Mouse (Mus musculus) MEL (cell line): ENCODE measurements around the gene Elmod3. TPM values are rescaled to one million over a fixed set of nuclear protein-coding genes. Genes with fewer than 3 reads are reported as not detected.
A peak's percentile ranks its signal among the peaks of the same experiment; 100 is the strongest.

Experiments
- DNase-seq: peaks from one replicate; pipeline ENCODE4 v3.0.0; 2011; ENCODE audit warnings: low read depth, low spot score
- H3K27ac ChIP-seq: 2 replicates; pipeline ENCODE4 v1.5.1; 2012; ENCODE audit warnings: low read depth, mild to moderate bottlenecking, control low read depth, low read length, moderate library complexity; ENCODE audit not compliant: control insufficient read depth
- H3K27me3 ChIP-seq, 2 experiments: fragments of 150-350 bp in 1 of 2; sonication (generic) in 1 of 2; 2 replicates each; pipeline ENCODE4 v1.6.1; 2012; ENCODE audit warnings: low read length in 2 of 2, mild to moderate bottlenecking in 2 of 2, improper control_type of control experiment in 1 of 2, moderate library complexity in 1 of 2; ENCODE audit not compliant: insufficient read depth in 2 of 2, control insufficient read depth in 1 of 2
- H3K36me3 ChIP-seq, 2 experiments: 2 replicates each; pipeline ENCODE4 v1.6.1; 2012 to 2014; ENCODE audit warnings: low read length in 2 of 2, improper control_type of control experiment in 1 of 2, inconsistent platforms in 1 of 2, mild to moderate bottlenecking in 1 of 2; ENCODE audit not compliant: insufficient read depth in 2 of 2, control insufficient read depth in 1 of 2
- H3K4me1 ChIP-seq, 2 experiments: fragments of 150-350 bp in 1 of 2; sonication (generic) in 1 of 2; 2 replicates each; pipeline ENCODE4 v1.6.1; 2012; ENCODE audit warnings: low read length in 2 of 2, improper control_type of control experiment in 1 of 2, mild to moderate bottlenecking in 1 of 2; ENCODE audit not compliant: insufficient read depth in 2 of 2, control insufficient read depth in 1 of 2
- H3K4me3 ChIP-seq, 2 experiments: fragments of 150-350 bp in 1 of 2; sonication (generic) in 1 of 2; 2 replicates each; pipeline ENCODE4 v1.5.1; 2012; ENCODE audit warnings: low read depth in 2 of 2, low read length in 2 of 2, mild to moderate bottlenecking in 2 of 2, moderate library complexity in 2 of 2, control low read depth in 1 of 2, improper control_type of control experiment in 1 of 2; ENCODE audit not compliant: control insufficient read depth in 1 of 2, insufficient read depth in 1 of 2
- H3K79me2 ChIP-seq: 2 replicates; pipeline ENCODE4 v1.6.1; 2012; ENCODE audit warnings: mild to moderate bottlenecking, low read length, moderate library complexity; ENCODE audit not compliant: control insufficient read depth, poor library complexity, insufficient read depth
- H3K9ac ChIP-seq: 2 replicates; pipeline ENCODE4 v1.6.1; 2012; ENCODE audit warnings: low read depth, mild to moderate bottlenecking, control low read depth, low read length, moderate library complexity; ENCODE audit not compliant: control insufficient read depth, poor library complexity, severe bottlenecking
- H3K9me3 ChIP-seq: fragments of 150-350 bp; sonication (generic); replicated peaks from 2 replicates; pipeline ENCODE4 v1.6.1; 2012; ENCODE audit warnings: mild to moderate bottlenecking, low read length, improper control_type of control experiment, moderate library complexity; ENCODE audit not compliant: insufficient read depth
- BHLHE40 ChIP-seq: IDR thresholded peaks from 2 replicates; pipeline ENCODE4 v1.6.1; 2012; ENCODE audit warnings: low read depth, mild to moderate bottlenecking, inconsistent platforms, low read length, improper control_type of control experiment, borderline replicate concordance
- CHD1 ChIP-seq: IDR thresholded peaks from 2 replicates; pipeline ENCODE4 v1.6.1; 2012; ENCODE audit warnings: low read depth, mild to moderate bottlenecking, inconsistent platforms, low read length, improper control_type of control experiment
- CHD2 ChIP-seq: IDR thresholded peaks from 2 replicates; pipeline ENCODE4 v1.6.1; 2011; ENCODE audit warnings: low read length, improper control_type of control experiment
- E2F4 ChIP-seq: IDR thresholded peaks from 2 replicates; pipeline ENCODE4 v1.6.1; 2011; ENCODE audit warnings: low read depth, low read length, improper control_type of control experiment, borderline replicate concordance
- ELF1 ChIP-seq: IDR thresholded peaks from 2 replicates; pipeline ENCODE4 v1.6.1; 2014; ENCODE audit warnings: low read depth, mild to moderate bottlenecking, inconsistent platforms, low read length, improper control_type of control experiment, moderate library complexity
- EP300 ChIP-seq, 2 experiments: IDR thresholded peaks; 2 replicates each; pipeline ENCODE4 v1.6.1; 2011; ENCODE audit warnings: improper control_type of control experiment in 2 of 2, low read length in 2 of 2, low read depth in 1 of 2, mild to moderate bottlenecking in 1 of 2
- ETS1 ChIP-seq: IDR thresholded peaks from 2 replicates; pipeline ENCODE4 v1.6.1; 2012; ENCODE audit warnings: low read depth, mild to moderate bottlenecking, inconsistent platforms, low read length, improper control_type of control experiment, moderate library complexity
- GABPA ChIP-seq: IDR thresholded peaks from 2 replicates; pipeline ENCODE4 v1.6.1; 2012; ENCODE audit warnings: low read depth, mild to moderate bottlenecking, inconsistent platforms, low read length, improper control_type of control experiment, moderate library complexity
- GATA1 ChIP-seq: IDR thresholded peaks from 2 replicates; pipeline ENCODE4 v1.6.1; 2011; ENCODE audit warnings: low read depth, low read length, improper control_type of control experiment
- HCFC1 ChIP-seq: IDR thresholded peaks from 2 replicates; pipeline ENCODE4 v1.6.1; 2012; ENCODE audit warnings: low read depth, mild to moderate bottlenecking, inconsistent platforms, low read length, improper control_type of control experiment, moderate library complexity
- JUND ChIP-seq: IDR thresholded peaks from 2 replicates; pipeline ENCODE4 v1.6.1; 2011; ENCODE audit warnings: low read depth, mild to moderate bottlenecking, improper control_type of control experiment, low read length
- KAT2A ChIP-seq: conservative IDR thresholded peaks from 2 replicates; pipeline ENCODE4 v1.6.1; 2012; ENCODE audit warnings: low read depth, low read length, improper control_type of control experiment, inconsistent platforms
- MAFK ChIP-seq: IDR thresholded peaks from 2 replicates; pipeline ENCODE4 v1.6.1; 2011; ENCODE audit warnings: low read depth, mild to moderate bottlenecking, low read length, improper control_type of control experiment, borderline replicate concordance
- MAX ChIP-seq: IDR thresholded peaks from 2 replicates; pipeline ENCODE4 v1.6.1; 2011; ENCODE audit warnings: low read length, improper control_type of control experiment
- MAZ ChIP-seq: IDR thresholded peaks from 2 replicates; pipeline ENCODE4 v1.6.1; 2012; ENCODE audit warnings: low read depth, mild to moderate bottlenecking, inconsistent platforms, low read length, improper control_type of control experiment
- MEF2A ChIP-seq: IDR thresholded peaks from 2 replicates; pipeline ENCODE4 v1.6.1; 2014; ENCODE audit warnings: low read depth, mild to moderate bottlenecking, inconsistent platforms, low read length, improper control_type of control experiment; ENCODE audit not compliant: poor library complexity, insufficient replicate concordance, severe bottlenecking; ENCODE audit errors: extremely low read depth
- MXI1 ChIP-seq: IDR thresholded peaks from 2 replicates; pipeline ENCODE4 v1.6.1; 2011; ENCODE audit warnings: mild to moderate bottlenecking, low read depth, low read length, improper control_type of control experiment
- MYB ChIP-seq: IDR thresholded peaks from 2 replicates; pipeline ENCODE4 v1.6.1; 2011; ENCODE audit warnings: mild to moderate bottlenecking, low read depth, low read length, improper control_type of control experiment
- MYC ChIP-seq: IDR thresholded peaks from 2 replicates; pipeline ENCODE4 v1.6.1; 2011; ENCODE audit warnings: low read depth, mild to moderate bottlenecking, low read length, improper control_type of control experiment, moderate library complexity
- NRF1 ChIP-seq: IDR thresholded peaks from 2 replicates; pipeline ENCODE4 v1.6.1; 2014; ENCODE audit warnings: low read depth, mild to moderate bottlenecking, inconsistent platforms, low read length, improper control_type of control experiment, moderate library complexity; ENCODE audit not compliant: poor library complexity, insufficient read depth, severe bottlenecking
- POLR2A ChIP-seq, 2 experiments: IDR thresholded peaks; 2 replicates each; pipeline ENCODE4 v1.6.1; 2011 to 2012; ENCODE audit warnings: low read length in 2 of 2, mild to moderate bottlenecking in 2 of 2, control low read depth in 1 of 2, improper control_type of control experiment in 1 of 2, low read depth in 1 of 2, moderate library complexity in 1 of 2; ENCODE audit not compliant: control insufficient read depth in 1 of 2, insufficient read depth in 1 of 2, poor library complexity in 1 of 2
- POLR2AphosphoS2 ChIP-seq: IDR thresholded peaks from 2 replicates; pipeline ENCODE4 v1.6.1; 2011; ENCODE audit warnings: low read length, improper control_type of control experiment
- POLR2AphosphoS5 ChIP-seq: IDR thresholded peaks from 2 replicates; pipeline ENCODE4 v1.6.1; 2012; ENCODE audit warnings: low read depth, borderline replicate concordance, mild to moderate bottlenecking, inconsistent platforms, low read length, moderate library complexity, mixed read lengths
- RAD21 ChIP-seq: IDR thresholded peaks from 2 replicates; pipeline ENCODE4 v1.6.1; 2011; ENCODE audit warnings: mild to moderate bottlenecking, low read depth, low read length, improper control_type of control experiment
- RCOR1 ChIP-seq: IDR thresholded peaks from 2 replicates; pipeline ENCODE4 v1.6.1; 2012; ENCODE audit warnings: low read depth, mild to moderate bottlenecking, inconsistent platforms, low read length, improper control_type of control experiment
- SIN3A ChIP-seq: IDR thresholded peaks from 2 replicates; pipeline ENCODE4 v1.6.1; 2012; ENCODE audit warnings: low read length, improper control_type of control experiment, inconsistent platforms
- SMC3 ChIP-seq: IDR thresholded peaks from 2 replicates; pipeline ENCODE4 v1.6.1; 2011; ENCODE audit warnings: low read depth, low read length, improper control_type of control experiment
- TAL1 ChIP-seq: IDR thresholded peaks from 2 replicates; pipeline ENCODE4 v1.6.1; 2012; ENCODE audit warnings: mild to moderate bottlenecking, inconsistent platforms, low read length, moderate library complexity, mixed read lengths
- TBP ChIP-seq: IDR thresholded peaks from 2 replicates; pipeline ENCODE4 v1.8.0; 2011; ENCODE audit warnings: low read depth, low read length, improper control_type of control experiment
- TCF12 ChIP-seq: IDR thresholded peaks from 2 replicates; pipeline ENCODE4 v1.6.1; 2014; ENCODE audit warnings: low read depth, mild to moderate bottlenecking, inconsistent platforms, low read length, improper control_type of control experiment, moderate library complexity
- UBTF ChIP-seq: IDR thresholded peaks from 2 replicates; pipeline ENCODE4 v1.6.1; 2012; ENCODE audit warnings: low read depth, mild to moderate bottlenecking, inconsistent platforms, low read length, improper control_type of control experiment, moderate library complexity, borderline replicate concordance; ENCODE audit not compliant: insufficient read depth
- USF1 ChIP-seq: IDR thresholded peaks from 2 replicates; pipeline ENCODE4 v1.6.1; 2014; ENCODE audit warnings: low read depth, mild to moderate bottlenecking, inconsistent platforms, low read length, improper control_type of control experiment, moderate library complexity
- USF2 ChIP-seq, 2 experiments: IDR thresholded peaks; 2 replicates each; pipeline ENCODE4 v1.6.1; 2011 to 2012; ENCODE audit warnings: improper control_type of control experiment in 2 of 2, low read length in 2 of 2, borderline replicate concordance in 1 of 2, inconsistent platforms in 1 of 2, low read depth in 1 of 2, mild to moderate bottlenecking in 1 of 2; ENCODE audit not compliant: insufficient read depth in 1 of 2
- ZC3H11A ChIP-seq: IDR thresholded peaks from 2 replicates; pipeline ENCODE4 v1.6.1; 2012; ENCODE audit warnings: low read depth, mild to moderate bottlenecking, inconsistent platforms, low read length, improper control_type of control experiment
- ZKSCAN1 ChIP-seq: IDR thresholded peaks from 2 replicates; pipeline ENCODE4 v1.6.1; 2012; ENCODE audit warnings: low read depth, mild to moderate bottlenecking, inconsistent platforms, low read length, improper control_type of control experiment, moderate library complexity
- ZMIZ1 ChIP-seq: IDR thresholded peaks from 2 replicates; pipeline ENCODE4 v1.6.1; 2012; ENCODE audit warnings: low read depth, mild to moderate bottlenecking, inconsistent platforms, low read length, improper control_type of control experiment, moderate library complexity
- ZNF384 ChIP-seq: IDR thresholded peaks from 2 replicates; pipeline ENCODE4 v1.6.1; 2012; ENCODE audit warnings: low read depth, mild to moderate bottlenecking, inconsistent platforms, low read length, improper control_type of control experiment
- polyA plus RNA-seq, 2 experiments: library from polyadenylated mRNA; stranded (reverse) in 1 of 2; unstranded in 1 of 2; fragments of >175 nt in 1 of 2; fragments of >200 nt in 1 of 2; gene quantifications; 2 replicates each; pipeline versions ENCODE4 v1.2.1 to v1.2.4; 2012; ENCODE audit warnings: low replicate concordance in 2 of 2, low read depth in 1 of 2; ENCODE audit not compliant: insufficient read length in 2 of 2, insufficient read depth in 1 of 2, missing spikeins in 1 of 2
- total RNA-seq: library from RNA; depleted of rRNA; stranded (reverse); fragments of 300-350 nt; gene quantifications from 2 replicates; pipeline ENCODE4 v1.2.3, GENCODE M21; 2012

Elmod3 gene
- total and polyA plus RNA-seq, 3 experiments = 4.2 to 14.1 TPM; not detected in 1

DNA sequence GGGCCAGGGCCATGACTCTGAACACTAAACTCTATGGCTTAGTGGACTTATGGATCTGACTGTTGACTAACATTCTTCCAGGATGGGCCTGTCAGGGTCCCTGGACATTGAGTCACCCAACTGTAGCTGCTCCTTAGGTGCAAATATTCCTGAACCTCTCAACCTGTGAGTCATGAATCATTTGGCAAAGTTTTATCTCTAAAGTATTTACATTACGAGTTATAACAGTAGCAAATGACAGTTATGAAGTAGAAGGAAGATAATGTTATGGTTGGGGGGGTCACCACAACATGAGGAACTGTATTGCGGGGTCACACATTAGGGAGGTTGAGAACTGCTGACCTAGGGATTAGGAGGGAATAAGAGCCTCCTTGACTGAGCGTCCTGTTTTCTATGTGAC is 50.4 kb downstream of the Elmod3 start:
- Histone ChIP-seq H3K4me1 (peaks cover 28 to 63% of the 10 kb centered on the region in 2 experiments), H3K27ac (peak overlapping the region; percentile 93)
- no peak for TF ChIP-seq POLR2AphosphoS5
- TF ChIP-seq KAT2A = no peak
- TF ChIP-seq UBTF = no peak
- no peak for TF ChIP-seq ZC3H11A
- TF ChIP-seq POLR2A (IDR thresholded peaks at IDR 0.05; ENCODE audit: control insufficient read depth in 1 of 2, insufficient read depth in 1 of 2, low read depth in 1 of 2, low read length in 2 of 2, poor library complexity in 1 of 2) = no peak; a peak in 1 of 4 replicates
- peak; percentile 89 to 95 for TF ChIP-seq EP300 (IDR thresholded peaks at IDR 0.05; ENCODE audit: low read depth in 1 of 2, low read length in 2 of 2)
- TF ChIP-seq E2F4 = no peak
- TF ChIP-seq ZMIZ1 = no peak
- TF ChIP-seq JUND = peak; percentile 75
- 0 out of 2 replicates have a peak, but pooled peaks have one; percentile 12 for TF ChIP-seq ELF1
- no peak for TF ChIP-seq USF1
- peak; percentile 75 for TF ChIP-seq SIN3A
- no peak for TF ChIP-seq MAZ
- no peak for TF ChIP-seq RAD21
- no peak for TF ChIP-seq POLR2AphosphoS2
- TF ChIP-seq MEF2A = no peak
- TF ChIP-seq MAX = no peak
- TF ChIP-seq CHD1 = no peak
- TF ChIP-seq TBP = 0 out of 2 replicates have a peak, but pooled peaks have one; percentile 39
- peak; percentile 93 for TF ChIP-seq MYB
- TF ChIP-seq GABPA = no peak
- peak; percentile 50; the same call in 1 of the 2 replicates for TF ChIP-seq RCOR1
- no peak for TF ChIP-seq HCFC1
- TF ChIP-seq NRF1 = no peak
- peak; percentile 88 for TF ChIP-seq ETS1
- 0 out of 2 replicates have a peak, but pooled peaks have one; percentile 21 for TF ChIP-seq MAFK
- no peak for TF ChIP-seq ZKSCAN1
- peak; percentile 63 for TF ChIP-seq TCF12
- TF ChIP-seq CHD2 = no peak
- TF ChIP-seq GATA1 = peak; percentile 66; the same call in 1 of the 2 replicates
- TF ChIP-seq USF2 (IDR thresholded peaks at IDR 0.05; ENCODE audit: borderline replicate concordance in 1 of 2, insufficient read depth in 1 of 2, low read depth in 1 of 2, low read length in 2 of 2) = no peak
- peak; percentile 33; the same call in 1 of the 2 replicates for TF ChIP-seq BHLHE40
- no peak for TF ChIP-seq ZNF384
- TF ChIP-seq TAL1 = no peak
- TF ChIP-seq MXI1 = no peak
- peak; percentile 50; the same call in 1 of the 2 replicates for TF ChIP-seq MYC
- TF ChIP-seq SMC3 = no peak

More for the DNA sequence above, 50.4 kb downstream of the Elmod3 start:
- Histone ChIP-seq H3K9ac (peak overlapping the region; percentile 66), H3K27me3 (no peaks in the 10 kb centered on the region), H3K9me3 (no peaks in the 10 kb centered on the region), H3K79me2 (peaks cover 23% of the 10 kb centered on the region), H3K4me3 (peak overlapping the region in 1 of 2 experiments; percentile 2; a peak in 1 of 4 replicates), H3K36me3 (peaks cover 0 to 41% of the 10 kb centered on the region in 2 experiments; a peak in 2 of 4 replicates)
- DNase-seq = peak; percentile 69
